Mouse (Mus musculus): Measurements from ENCODE around the gene Cul1. TPM values are rescaled to one million over a fixed set of nuclear protein-coding genes. Genes with fewer than 3 reads are reported as not detected.

The Cul1 gene
- total and polyA plus RNA-seq, 3 experiments: 63.6 to 155 (median 108) TPM

GRCm38 (mm10) chr6:47559287-47559686, 106.1 kb downstream of the Cul1 start:
- Histone ChIP-seq H3K36me3 (replicated peaks in 1 of 2; ENCODE audit: control insufficient read depth in 1 of 2, insufficient read depth in 1 of 2, low read length in 1 of 2) (peaks cover 25 to 83% of the 10 kb centered on the region in 2 experiments), H3K9ac (ENCODE audit: insufficient read depth, low read depth) (no peak overlapping the region), H3K27ac (ENCODE audit: insufficient read depth, low read depth) (no peak overlapping the region), H3K4me2 (ENCODE audit: insufficient read depth, low read depth, poor library complexity, severe bottlenecking) (no peak overlapping the region), H3K4me3 (replicated peaks in 1 of 3; ENCODE audit: low read depth in 2 of 3, low read length in 2 of 3, poor library complexity in 1 of 3) (no peak overlapping the region), H3K4me1 (ENCODE audit: control insufficient read depth in 1 of 2, insufficient read depth in 2 of 2) (peaks cover 5 to 29% of the 10 kb centered on the region in 2 experiments; a peak in 2 of 4 replicates), H3K79me2 (replicated peaks; ENCODE audit: control insufficient read depth, extremely low read depth, insufficient read depth, poor library complexity, severe bottlenecking) (peaks cover 23% of the 10 kb centered on the region), H3K27me3 (replicated peaks) (no peaks in the 10 kb centered on the region), H3K9me3 (replicated peaks; ENCODE audit: low read length) (no peaks in the 10 kb centered on the region)
- in situ Hi-C loops (cut with MboI; ENCODE audit: low pct_ligation_motif_present, low pct_unique_long_range_greater_than_20kb, low sequenced_read_pairs): no loop called here
- TF ChIP-seq MXI1 (IDR thresholded peaks at IDR 0.05; ENCODE audit: low read depth, low read length) (no peak), HCFC1 (IDR thresholded peaks at IDR 0.05; ENCODE audit: low read depth, low read length) (no peak), SIN3A (IDR thresholded peaks at IDR 0.05; ENCODE audit: low read length) (no peak), ELF1 (IDR thresholded peaks at IDR 0.05; ENCODE audit: low read depth, low read length) (no peak), ZMIZ1 (IDR thresholded peaks at IDR 0.05; ENCODE audit: low read depth, low read length) (no peak), RAD21 (IDR thresholded peaks at IDR 0.05; ENCODE audit: low read depth, low read length) (no peak), RCOR1 (conservative IDR thresholded peaks at IDR 0.05; ENCODE audit: low read depth, low read length) (no peak), POLR2A (IDR thresholded peaks at IDR 0.05; ENCODE audit: low read depth, low read length) (no peak), JUN (IDR thresholded peaks at IDR 0.05; ENCODE audit: insufficient read depth, low read depth, low read length) (no peak), NRF1 (IDR thresholded peaks at IDR 0.05; ENCODE audit: low read depth, low read length) (no peak), PAX5 (IDR thresholded peaks at IDR 0.05; ENCODE audit: low read length) (no peak), TCF12 (IDR thresholded peaks at IDR 0.05; ENCODE audit: low read depth, low read length) (no peak), JUND (conservative IDR thresholded peaks at IDR 0.05; ENCODE audit: low read depth, low read length) (no peak), BHLHE40 (IDR thresholded peaks at IDR 0.05; ENCODE audit: low read depth, low read length) (no peak)
- dilution Hi-C loops (cut with MboI; ENCODE audit: extremely low pct_ligation_motif_present, extremely low pct_unique_long_range_greater_than_20kb, low sequenced_read_pairs): no loop called here
- DNase-seq (ENCODE audit: extremely low read depth): no peak

- H3K36me3 ChIP-seq (replicated peaks in 1 of 2; ENCODE audit: control insufficient read depth in 1 of 2, insufficient read depth in 1 of 2, low read length in 1 of 2): peaks cover 21 to 81% of the 10 kb centered on the region in 2 experiments
- peaks cover 5 to 29% of the 10 kb centered on the region in 2 experiments; a peak in 2 of 4 replicates for H3K4me1 ChIP-seq (ENCODE audit: control insufficient read depth in 1 of 2, insufficient read depth in 2 of 2)
Measured at GRCm38 (mm10) chr6:47560407-47560806, 107.2 kb downstream of the Cul1 start.

More at GRCm38 (mm10) chr6:47560407-47560806, 107.2 kb downstream of the Cul1 start:
- H3K4me3 ChIP-seq (replicated peaks in 1 of 3; ENCODE audit: low read depth in 2 of 3, low read length in 2 of 3, poor library complexity in 1 of 3): no peak overlapping the region
- H3K9ac ChIP-seq (ENCODE audit: insufficient read depth, low read depth): no peak overlapping the region
- in situ Hi-C loops (cut with MboI; ENCODE audit: low pct_ligation_motif_present, low pct_unique_long_range_greater_than_20kb, low sequenced_read_pairs): no loop called here
- H3K27me3 ChIP-seq (replicated peaks): no peaks in the 10 kb centered on the region
- H3K27ac ChIP-seq (ENCODE audit: insufficient read depth, low read depth): no peak overlapping the region
- H3K79me2 ChIP-seq (replicated peaks; ENCODE audit: control insufficient read depth, extremely low read depth, insufficient read depth, poor library complexity, severe bottlenecking): peaks cover 26% of the 10 kb centered on the region
- H3K9me3 ChIP-seq (replicated peaks; ENCODE audit: low read length): no peaks in the 10 kb centered on the region
- TF ChIP-seq RCOR1 (conservative IDR thresholded peaks at IDR 0.05; ENCODE audit: low read depth, low read length) (no peak), MYC (IDR thresholded peaks at IDR 0.05; ENCODE audit: low read depth, low read length) (no peak), PAX5 (IDR thresholded peaks at IDR 0.05; ENCODE audit: low read length) (no peak), IRF4 (IDR thresholded peaks at IDR 0.05; ENCODE audit: low read depth, low read length) (no peak), ELF1 (IDR thresholded peaks at IDR 0.05; ENCODE audit: low read depth, low read length) (no peak), MXI1 (IDR thresholded peaks at IDR 0.05; ENCODE audit: low read depth, low read length) (no peak), SMC3 (IDR thresholded peaks at IDR 0.05; ENCODE audit: low read depth, low read length) (no peak), EP300 (IDR thresholded peaks at IDR 0.05; ENCODE audit: low read length) (no peak), JUN (IDR thresholded peaks at IDR 0.05; ENCODE audit: insufficient read depth, low read depth, low read length) (no peak), RAD21 (IDR thresholded peaks at IDR 0.05; ENCODE audit: low read depth, low read length) (no peak), POLR2A (IDR thresholded peaks at IDR 0.05; ENCODE audit: low read depth, low read length) (no peak), POLR2AphosphoS2 (IDR thresholded peaks at IDR 0.05; ENCODE audit: low read depth, low read length) (no peak), ZC3H11A (IDR thresholded peaks at IDR 0.05; ENCODE audit: low read depth, low read length) (no peak), HCFC1 (IDR thresholded peaks at IDR 0.05; ENCODE audit: low read depth, low read length) (no peak), MEF2A (IDR thresholded peaks at IDR 0.05; ENCODE audit: borderline replicate concordance, low read depth, low read length) (no peak)
- H3K4me2 ChIP-seq (ENCODE audit: insufficient read depth, low read depth, poor library complexity, severe bottlenecking): no peak overlapping the region
- dilution Hi-C loops (cut with MboI; ENCODE audit: extremely low pct_ligation_motif_present, extremely low pct_unique_long_range_greater_than_20kb, low sequenced_read_pairs): no loop called here
- DNase-seq (ENCODE audit: extremely low read depth): no peak

Data from CH12.LX (cell line).